Mouse (Mus musculus) heart, embryonic 12.5 days (tissue): ENCODE data around the gene Rc3h2. TPM values are rescaled to one million over a fixed set of nuclear protein-coding genes. Genes with fewer than 3 reads are reported as not detected.

Source experiments
- ATAC-seq: fragments of 200-750 bp; cut with Nextera tagmentation; 2 replicates; pipeline ENCODE4 v1.8.0; 2017; ENCODE audit warnings: moderate TSS enrichment, moderate library complexity; ENCODE audit not compliant: insufficient number of reproducible peaks, low FRiP score
- H3K27ac ChIP-seq: fragments of 300-500 bp; sonication (generic); 2 replicates; pipeline ENCODE4 v1.5.1; 2016; ENCODE audit warnings: mild to moderate bottlenecking, moderate library complexity; ENCODE audit not compliant: poor library complexity, severe bottlenecking
- H3K27me3 ChIP-seq: fragments of 300-500 bp; sonication (generic); replicated peaks from 2 replicates; pipeline ENCODE4 v1.6.1; 2016; ENCODE audit warnings: mild to moderate bottlenecking, moderate library complexity
- H3K36me3 ChIP-seq: fragments of 300-500 bp; sonication (generic); 2 replicates; pipeline ENCODE4 v1.6.1; 2016; ENCODE audit warnings: mild to moderate bottlenecking, moderate library complexity
- H3K4me1 ChIP-seq: fragments of 300-500 bp; sonication (generic); replicated peaks from 2 replicates; pipeline ENCODE4 v1.6.1; 2016; ENCODE audit warnings: mild to moderate bottlenecking
- H3K4me2 ChIP-seq: fragments of 300-500 bp; sonication (generic); 2 replicates; pipeline ENCODE4 v1.6.1; 2016; ENCODE audit warnings: mild to moderate bottlenecking, moderate library complexity
- H3K4me3 ChIP-seq: fragments of 300-500 bp; sonication (generic); 2 replicates; pipeline ENCODE4 v1.5.1; 2016; ENCODE audit warnings: mild to moderate bottlenecking
- H3K9ac ChIP-seq: fragments of 300-500 bp; sonication (generic); 2 replicates; pipeline ENCODE4 v1.6.1; 2016; ENCODE audit warnings: mild to moderate bottlenecking, moderate library complexity
- H3K9me3 ChIP-seq: fragments of 300-500 bp; sonication (generic); replicated peaks from 2 replicates; pipeline ENCODE4 v1.6.1; 2016; ENCODE audit warnings: mild to moderate bottlenecking, moderate library complexity
- WGBS: fragments of 180-500 bp; shearing (Covaris S2); methylation state at CpG from one replicate; pipeline ENCODE4 v1.1.7; 2016; 5-methylcytosine and 5-hydroxymethylcytosine counted together
- polyA plus RNA-seq: library from polyadenylated mRNA; unstranded; fragments of >200 nt; fragmentation: Nextera tagmentation; extraction: Ambion mirVana; gene quantifications from 2 replicates; pipeline ENCODE4 v1.2.1, GENCODE M21; 2016

Gene Rc3h2
- polyA plus RNA-seq, result 14.6 and 17.5 TPM in 2 replicates

- peak within 1 kb of the TSS; percentile 79 for H3K4me2 ChIP-seq
- H3K27ac ChIP-seq, result peak within 1 kb of the TSS; percentile 99
- ATAC-seq, result peak; percentile 99
- H3K9ac ChIP-seq, result peak within 1 kb of the TSS; percentile 97
- under 1% methylated on average over 73 of the region's 75 CpGs for WGBS
- H3K4me3 ChIP-seq, result peak within 1 kb of the TSS; percentile 96
- no peaks in the 10 kb centered on the region; the same call in 1 of the 2 replicates for H3K4me1 ChIP-seq
- H3K9me3 ChIP-seq, result no peaks in the 10 kb centered on the region
- H3K36me3 ChIP-seq, result peaks cover 3% of the 10 kb centered on the region; the same call in 1 of the 2 replicates
- no peaks in the 10 kb centered on the region for H3K27me3 ChIP-seq
Observed at GRCm38 (mm10) chr2:37422306-37423304, at the start of gene Rc3h2. Rc3h2 (minus strand) TSS chr2:37422903.

DNA sequence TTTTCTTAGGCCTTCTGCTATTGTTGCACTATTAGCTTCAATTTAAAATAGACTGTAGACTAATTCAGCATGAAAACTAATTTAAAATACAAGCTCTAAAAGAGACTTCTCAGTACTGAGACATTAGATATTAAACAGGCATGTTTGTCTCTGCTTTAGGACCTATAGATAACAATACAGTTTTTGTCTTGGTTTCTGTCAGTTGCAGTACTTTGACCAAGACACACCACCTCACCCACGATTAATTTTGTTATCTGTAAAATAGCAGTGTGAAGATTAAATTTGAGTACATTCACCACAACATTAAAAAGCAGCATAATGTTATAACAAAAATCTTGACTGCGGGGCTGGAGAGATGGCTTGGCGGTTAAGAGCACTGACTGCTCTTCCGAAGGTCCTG lies 43.6 kb upstream of the Rc3h2 start:
- Histone ChIP-seq H3K9me3 (no peaks in the 10 kb centered on the region), H3K4me1 (no peaks in the 10 kb centered on the region), H3K27me3 (no peaks in the 10 kb centered on the region), H3K4me3 (no peak overlapping the region), H3K9ac (no peak overlapping the region), H3K4me2 (no peak overlapping the region), H3K36me3 (peaks cover 14% of the 10 kb centered on the region), H3K27ac (no peak overlapping the region)
- no peak for ATAC-seq
- 86% methylated on average over 4 of the region's 4 CpGs for WGBS

- H3K4me1 ChIP-seq, result no peaks in the 10 kb centered on the region
- no peak for ATAC-seq
- 89% methylated on average over 4 of the region's 4 CpGs for WGBS
Observed at GRCm38 (mm10) chr2:37460707-37461106, 38.0 kb upstream of the Rc3h2 start.

DNA sequence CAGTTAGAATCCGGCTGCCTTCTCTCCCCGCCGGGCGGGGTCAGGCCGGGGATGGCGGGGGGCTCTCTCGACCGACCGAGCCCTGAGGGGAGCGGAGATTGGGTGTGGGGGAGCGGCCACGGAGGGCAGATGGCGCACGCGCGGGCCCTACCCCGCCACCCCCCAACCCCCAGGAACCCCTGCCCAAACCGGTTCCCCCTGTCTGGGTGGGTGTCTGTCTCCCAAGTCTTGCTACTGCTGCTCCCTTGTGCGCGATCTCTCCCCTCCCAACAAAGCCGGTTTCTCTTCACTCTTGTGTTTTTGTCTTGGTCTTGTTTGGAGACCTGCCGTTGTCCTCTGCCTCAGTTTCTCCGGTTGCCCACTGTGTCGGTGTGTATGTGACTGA lies 29.7 kb upstream of the Rc3h2 start:
- H3K27ac ChIP-seq, result peak overlapping the region; percentile 88
- H3K9ac ChIP-seq, result peak overlapping the region; percentile 99
- H3K36me3 ChIP-seq, result 0 out of 2 replicates have a peak, but pooled peaks cover 2% of the 10 kb centered on the region
- peaks cover 8% of the 10 kb centered on the region for H3K4me1 ChIP-seq
- H3K4me3 ChIP-seq, result peak overlapping the region; percentile 100
- ATAC-seq, result peak; percentile 87
- no peaks in the 10 kb centered on the region for H3K27me3 ChIP-seq
- 1% methylated on average over 20 of the region's 24 CpGs for WGBS
- peak overlapping the region; percentile 94 for H3K4me2 ChIP-seq
- no peaks in the 10 kb centered on the region for H3K9me3 ChIP-seq

More at GRCm38 (mm10) chr2:37460707-37461106, 38.0 kb upstream of the Rc3h2 start:
- no peak overlapping the region for H3K27ac ChIP-seq
- H3K4me3 ChIP-seq, result no peak overlapping the region
- no peak overlapping the region for H3K9ac ChIP-seq
- H3K9me3 ChIP-seq, result no peaks in the 10 kb centered on the region
- H3K36me3 ChIP-seq, result peaks cover 6% of the 10 kb centered on the region; the same call in 1 of the 2 replicates
- no peak overlapping the region for H3K4me2 ChIP-seq
- H3K27me3 ChIP-seq, result no peaks in the 10 kb centered on the region

DNA sequence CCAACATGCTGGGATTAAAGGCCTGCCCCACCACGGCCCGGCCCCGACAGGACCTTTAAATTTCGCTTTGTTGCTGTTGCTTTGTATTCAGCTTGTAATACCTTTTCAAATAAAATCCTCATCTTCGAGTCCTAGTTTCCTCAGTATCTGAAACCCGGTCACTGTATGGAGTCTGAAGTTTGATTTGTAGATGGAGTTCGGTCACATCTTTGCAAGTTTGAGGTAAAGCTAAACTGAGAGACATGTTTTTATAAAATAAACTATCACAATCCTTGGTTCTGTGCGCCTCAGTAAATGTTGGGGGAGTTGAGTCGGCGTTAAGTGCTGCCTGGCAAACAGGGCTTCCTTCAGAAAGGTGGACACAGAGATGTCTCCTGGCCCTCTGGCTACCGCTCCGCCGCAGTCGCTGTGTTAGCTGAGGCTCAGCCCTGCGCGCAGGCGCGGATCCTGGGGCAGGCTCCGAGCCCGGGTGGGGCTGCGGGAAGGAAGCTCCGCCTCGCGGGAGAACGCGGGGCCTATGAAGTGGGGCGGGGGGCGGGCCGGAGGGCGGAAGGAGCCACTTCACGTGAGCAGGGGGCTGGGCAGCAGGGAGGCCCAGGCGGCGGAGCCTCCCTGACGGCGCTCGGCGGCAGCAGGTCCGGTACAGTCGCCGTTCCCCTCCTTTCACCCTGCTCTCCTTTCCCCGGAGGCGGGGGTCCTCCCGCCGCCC lies 29.1 kb upstream of the Rc3h2 start:
- Histone ChIP-seq H3K4me3 (peak overlapping the region; percentile 100), H3K9ac (peak overlapping the region; percentile 99), H3K27ac (peak overlapping the region; percentile 88), H3K27me3 (no peaks in the 10 kb centered on the region), H3K9me3 (no peaks in the 10 kb centered on the region), H3K4me1 (peaks cover 8% of the 10 kb centered on the region), H3K4me2 (peak overlapping the region; percentile 94), H3K36me3 (0 out of 2 replicates have a peak, but pooled peaks cover 2% of the 10 kb centered on the region)
- WGBS, result 8% methylated on average over 39 of the region's 44 CpGs
- peak; percentile 100 for ATAC-seq

- H3K36me3 ChIP-seq, result no peaks in the 10 kb centered on the region
- H3K4me3 ChIP-seq, result peak within 1 kb of the TSS; percentile 65
- no peaks in the 10 kb centered on the region for H3K27me3 ChIP-seq
- H3K4me2 ChIP-seq, result peak within 1 kb of the TSS; percentile 82
- peak within 1 kb of the TSS; percentile 86 for H3K9ac ChIP-seq
- H3K9me3 ChIP-seq, result no peaks in the 10 kb centered on the region
- H3K4me1 ChIP-seq, result peaks cover 9% of the 10 kb centered on the region
- WGBS, result under 1% methylated on average over 51 of the region's 51 CpGs
- peak within 1 kb of the TSS; percentile 88 for H3K27ac ChIP-seq
- ATAC-seq, result peak; percentile 99
Observed at GRCm38 (mm10) chr2:37442611-37443591, 20.2 kb upstream of the Rc3h2 start, which contains the start of the genes Zbtb26, Zbtb6 and Rabgap1. Zbtb26 (minus strand) TSS chr2:37443135. Zbtb6 (minus strand) TSS chr2:37443171. Rabgap1 (plus strand) TSS chr2:37443279.

GRCm38 (mm10) chr2:37431609-37432008 lies 8.9 kb upstream of the Rc3h2 start:
- Histone ChIP-seq H3K36me3 (peaks cover 28% of the 10 kb centered on the region), H3K4me3 (peak overlapping the region; percentile 75), H3K9ac (peak overlapping the region; percentile 78), H3K4me2 (peak overlapping the region; percentile 81), H3K27me3 (no peaks in the 10 kb centered on the region), H3K4me1 (peaks cover 10% of the 10 kb centered on the region), H3K9me3 (no peaks in the 10 kb centered on the region), H3K27ac (peak overlapping the region; percentile 89; the same call in 1 of the 2 replicates)
- 0 out of 2 replicates have a peak, but pooled peaks have one; percentile 0 for ATAC-seq
- 30% methylated on average over 7 of the region's 7 CpGs for WGBS

GRCm38 (mm10) chr2:37430593-37431464 lies 8.1 kb upstream of the Rc3h2 start:
- Histone ChIP-seq H3K9me3 (no peaks in the 10 kb centered on the region), H3K4me1 (peaks cover 10% of the 10 kb centered on the region), H3K27ac (peak overlapping the region; percentile 89), H3K36me3 (peaks cover 20% of the 10 kb centered on the region), H3K4me3 (peak overlapping the region; percentile 75), H3K9ac (peak overlapping the region; percentile 78), H3K4me2 (peak overlapping the region; percentile 81), H3K27me3 (no peaks in the 10 kb centered on the region)
- under 1% methylated on average over 38 of the region's 38 CpGs for WGBS
- peak; percentile 94 for ATAC-seq

GRCm38 (mm10) chr2:37423671-37424070 lies 968 bp upstream of the Rc3h2 start:
- H3K9me3 ChIP-seq, result no peaks in the 10 kb centered on the region
- no peak overlapping the region for H3K9ac ChIP-seq
- no peak overlapping the region for H3K27ac ChIP-seq
- H3K4me3 ChIP-seq, result no peak overlapping the region
- no peaks in the 10 kb centered on the region for H3K27me3 ChIP-seq
- H3K4me2 ChIP-seq, result no peak overlapping the region
- H3K4me1 ChIP-seq, result no peaks in the 10 kb centered on the region; the same call in 1 of the 2 replicates
- 60% methylated on average over 3 of the region's 3 CpGs for WGBS
- ATAC-seq, result no peak
- H3K36me3 ChIP-seq, result peaks cover 9% of the 10 kb centered on the region
